Mouse (Mus musculus) layer of hippocampus, postnatal 25 days (tissue): ENCODE results near the gene Rpl14. TPM values are rescaled to one million over a fixed set of nuclear protein-coding genes. Genes with fewer than 3 reads are reported as not detected.
A peak's percentile ranks its signal among the peaks of the same experiment; 100 is the strongest.

ENCODE experiments used
- DNase-seq, 2 experiments: peaks; one replicate each; pipeline ENCODE4 v3.0.0; 2022; ENCODE audit warnings: mixed read lengths in 2 of 2, low spot score in 1 of 2; ENCODE audit errors: extremely low spot score in 1 of 2
- total RNA-seq, 2 experiments: library from RNA; stranded (reverse); gene quantifications; 2 replicates each; pipeline ENCODE4 v1.2.3; 2021

Rpl14 gene
- total RNA-seq, 2 experiments from 2014 or later = 275 to 303 TPM

- peak; percentile 91 to 96 for DNase-seq
Observed at GRCm38 (mm10) chr9:120602839-120603511, 31.7 kb downstream of the Rpl14 start.

- no peak for DNase-seq
Observed at GRCm38 (mm10) chr9:120603512-120603908, 32.3 kb downstream of the Rpl14 start.

- no peak for DNase-seq
Observed at GRCm38 (mm10) chr9:120603956-120604355, 32.7 kb downstream of the Rpl14 start.

GRCm38 (mm10) chr9:120611055-120611454 lies 39.8 kb downstream of the Rpl14 start:
- no peak for DNase-seq

GRCm38 (mm10) chr9:120614059-120614458 lies 42.8 kb downstream of the Rpl14 start:
- DNase-seq = no peak

- DNase-seq = no peak
Observed at GRCm38 (mm10) chr9:120618101-120618500, 46.9 kb downstream of the Rpl14 start.

- DNase-seq = no peak
Observed at GRCm38 (mm10) chr9:120619347-120619708, 48.1 kb downstream of the Rpl14 start.

- peak in 1 of 2 experiments; percentile 28 for DNase-seq
Observed at GRCm38 (mm10) chr9:120619709-120620408, 48.6 kb downstream of the Rpl14 start.

- no peak for DNase-seq
Observed at GRCm38 (mm10) chr9:120620409-120620745, 49.1 kb downstream of the Rpl14 start.

Other genes with a start within 250 kb of the Rpl14 start
- 100 to 1,000 TPM; 195 to 213 TPM for gene Eif1b, start 79.2 kb upstream of the Rpl14 start, total RNA-seq
- 1 to 10 TPM; 6.1 to 6.6 TPM for gene Entpd3, start 31.6 kb upstream of the Rpl14 start, total RNA-seq